Mouse (Mus musculus): ENCODE data around the gene Apoc4. TPM values are rescaled to one million over a fixed set of nuclear protein-coding genes. Genes with fewer than 3 reads are reported as not detected.
A peak's percentile ranks its signal among the peaks of the same experiment; 100 is the strongest.
"Not testable (repeated sequence)": the region's sequence is repeated elsewhere in the genome, so short reads cannot be mapped to it uniquely, and the experiment has no call there.

Apoc4 gene
- total RNA-seq, 2 experiments from 2014 or later: not detected

DNA sequence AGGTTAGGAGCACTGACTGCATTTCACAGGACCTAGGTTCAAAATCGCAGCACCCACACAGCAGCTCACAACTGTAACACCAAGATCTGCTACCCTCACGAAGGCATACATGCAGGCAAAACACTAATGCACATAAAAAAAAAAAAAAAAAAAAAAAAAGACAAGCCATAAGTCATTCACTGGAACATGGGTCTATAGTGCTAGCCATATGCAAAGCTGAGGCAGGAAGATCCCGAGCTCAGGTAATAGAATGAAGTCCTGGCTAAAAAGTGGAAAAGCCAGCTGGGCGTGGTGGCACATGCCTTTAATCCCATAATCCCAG, 18.5 kb upstream of the Apoc4 start:
- no peak for DNase-seq (ENCODE audit: low spot score in 2 of 2)

DNA sequence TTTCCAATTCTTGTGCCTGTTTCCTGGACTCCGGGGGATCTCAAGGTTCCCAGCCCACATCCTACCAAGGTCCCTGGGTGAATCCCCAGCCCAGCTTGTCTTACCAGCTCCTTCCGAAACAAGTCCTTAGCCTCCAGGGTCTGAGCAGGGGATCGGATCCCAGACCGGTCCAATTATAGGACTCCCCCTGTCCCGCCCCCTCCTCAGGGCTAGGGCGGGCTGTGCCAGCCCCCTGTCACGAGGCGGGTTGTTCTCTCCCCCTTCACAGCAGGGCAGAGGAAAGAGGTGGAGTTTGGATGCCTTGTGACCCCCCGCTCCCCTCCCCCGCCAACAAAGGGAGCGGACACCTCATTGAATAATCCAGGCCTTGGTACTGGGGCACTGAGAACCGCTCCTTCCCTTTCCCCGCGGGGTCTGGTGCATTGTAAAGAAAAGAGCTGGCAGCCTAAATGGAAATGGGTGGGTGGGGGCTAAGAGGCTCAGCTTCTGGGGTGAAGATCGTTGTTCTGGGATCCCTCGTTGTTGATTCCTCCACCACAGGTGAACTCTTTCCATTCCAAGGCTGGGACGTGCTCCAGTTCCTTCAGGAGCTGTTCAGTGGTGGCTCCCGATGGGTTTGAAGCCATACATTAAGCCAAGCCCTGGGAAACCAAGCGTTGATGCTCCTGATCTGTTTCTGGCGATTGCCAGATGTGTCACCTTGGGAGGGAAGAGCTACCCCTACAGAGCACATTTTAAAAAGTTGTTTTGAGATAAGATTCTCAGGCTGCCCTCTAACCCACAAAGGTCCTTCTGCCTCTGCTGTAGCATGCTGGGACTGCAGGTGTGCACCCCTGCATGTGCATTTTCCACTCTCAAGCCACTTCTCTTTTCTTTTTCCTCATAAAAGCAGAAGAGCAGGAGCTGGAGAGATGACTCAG, 17.9 kb upstream of the Apoc4 start, which contains the start of gene Apoe:
Apoe (minus strand) TSS at position 282 of the 920 bp plus-strand sequence.
- peak; percentile 71 to 76 for DNase-seq (ENCODE audit: low spot score in 2 of 2)

DNA sequence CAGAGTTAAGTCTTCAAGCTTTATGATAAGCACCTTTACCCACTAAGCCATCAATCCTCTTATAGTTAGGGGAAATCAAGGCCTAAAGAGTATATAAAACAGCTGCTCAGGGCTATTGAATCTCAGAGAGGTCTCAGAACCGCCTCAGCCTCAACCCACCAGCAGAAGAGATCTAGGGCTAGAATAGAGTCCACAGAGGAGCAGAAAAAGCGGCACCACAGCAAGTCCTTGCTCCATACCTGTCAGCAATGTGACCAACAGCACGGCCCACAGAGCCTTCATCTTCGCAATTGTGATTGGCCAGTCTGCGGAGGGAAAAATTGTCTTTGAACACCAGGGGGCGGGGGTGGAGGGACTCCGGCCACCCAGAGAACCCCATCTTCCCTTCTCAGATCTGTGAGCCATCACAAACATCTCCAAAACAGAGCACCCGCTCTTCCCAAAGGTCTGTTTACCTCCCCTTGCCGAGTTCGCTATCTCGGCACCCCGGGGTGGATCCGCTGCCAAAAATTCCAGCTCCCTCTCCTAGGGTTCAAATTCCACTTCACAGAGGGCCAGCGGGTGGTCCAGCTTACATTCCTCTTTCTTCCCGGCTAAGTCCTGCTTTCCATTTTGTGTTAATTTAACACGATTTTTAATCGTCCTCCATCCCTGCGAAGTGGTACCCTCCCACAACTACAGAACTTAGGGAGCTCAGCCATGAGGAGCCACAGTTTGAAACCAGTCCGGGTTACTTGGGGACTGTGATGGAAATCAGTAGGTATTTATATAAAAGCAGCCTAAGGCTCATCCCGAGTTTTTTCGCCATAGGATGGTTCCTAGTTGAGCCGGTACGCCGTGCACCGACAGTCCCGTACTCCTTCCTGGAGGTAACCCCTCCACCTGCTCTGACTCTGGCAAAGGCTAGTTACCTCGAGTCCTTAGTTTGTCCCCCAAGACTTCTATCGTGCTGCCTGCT, 16.9 kb upstream of the Apoc4 start:
- DNase-seq (ENCODE audit: low spot score in 2 of 2): no peak

DNA sequence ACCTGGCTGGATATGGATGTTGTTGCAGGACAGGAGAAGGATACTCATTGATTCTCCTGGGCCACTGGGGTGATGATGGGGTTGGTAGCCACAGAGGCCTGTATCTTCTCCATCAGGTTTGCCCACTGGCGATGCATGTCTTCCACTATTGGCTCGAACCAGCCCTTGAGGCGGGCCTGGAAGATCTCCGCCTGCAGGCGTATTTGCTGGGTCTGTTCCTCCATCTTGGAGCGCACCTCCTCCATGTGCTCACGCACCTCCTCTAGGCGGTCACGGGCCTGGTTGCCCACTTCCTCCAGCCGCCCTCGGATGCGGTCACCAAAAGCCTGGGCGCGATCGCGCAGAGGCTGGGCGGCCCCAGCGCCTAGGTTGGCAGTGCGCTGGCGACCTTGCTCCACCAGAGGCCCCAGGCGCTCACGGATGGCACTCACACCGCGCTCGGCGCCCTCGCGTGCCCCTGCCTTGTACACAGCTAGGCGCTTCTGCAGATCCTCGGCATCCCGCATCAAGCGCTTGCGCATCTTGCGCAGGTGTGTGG, 15.1 kb upstream of the Apoc4 start:
- no peak for DNase-seq (ENCODE audit: low spot score in 2 of 2)

DNA sequence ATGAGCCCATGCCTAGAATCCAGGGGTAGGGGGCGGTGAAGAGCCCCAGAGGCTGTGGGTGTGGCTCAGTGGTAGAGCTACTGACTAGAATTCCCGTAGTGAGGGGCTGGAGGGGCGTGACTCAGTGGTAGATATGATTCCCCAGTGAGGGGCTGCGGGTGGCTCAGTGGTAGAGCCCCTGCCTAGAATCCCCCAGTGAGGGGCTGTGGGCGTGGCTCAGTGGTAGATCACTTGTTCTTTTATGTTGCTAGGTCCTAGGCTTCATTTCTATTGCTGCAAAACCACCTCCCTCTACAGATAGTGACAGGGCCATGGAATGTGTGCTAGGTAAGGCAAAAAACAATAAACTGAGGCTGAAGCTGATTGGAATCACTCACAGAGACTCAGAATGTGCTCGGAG, 14.6 kb upstream of the Apoc4 start:
- no peak for DNase-seq (ENCODE audit: low spot score in 2 of 2)

DNA sequence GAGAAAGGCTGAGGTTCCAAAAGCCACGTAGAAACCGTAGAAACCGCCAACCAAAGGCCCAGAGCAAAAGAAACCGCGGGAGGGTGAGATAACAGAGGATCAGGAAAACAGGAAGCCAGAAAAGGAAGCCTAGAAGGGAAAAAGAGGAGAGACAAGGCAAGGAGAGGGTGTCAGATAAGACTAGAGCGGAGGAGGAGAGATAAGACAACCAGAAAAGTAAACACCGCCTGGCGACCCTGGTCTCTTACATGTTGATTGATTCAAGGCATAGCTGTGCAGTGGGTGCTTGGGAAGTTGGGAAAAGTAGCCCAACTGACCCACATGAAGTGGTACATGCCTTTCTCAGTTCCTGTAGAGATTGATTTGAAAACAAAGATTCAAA, 13.9 kb upstream of the Apoc4 start:
- DNase-seq (ENCODE audit: low spot score in 2 of 2): no peak

GRCm38 (mm10) chr7:19694336-19695212, 13.3 kb upstream of the Apoc4 start:
- peak; percentile 30 to 46 for DNase-seq (ENCODE audit: low spot score in 2 of 2)

DNA sequence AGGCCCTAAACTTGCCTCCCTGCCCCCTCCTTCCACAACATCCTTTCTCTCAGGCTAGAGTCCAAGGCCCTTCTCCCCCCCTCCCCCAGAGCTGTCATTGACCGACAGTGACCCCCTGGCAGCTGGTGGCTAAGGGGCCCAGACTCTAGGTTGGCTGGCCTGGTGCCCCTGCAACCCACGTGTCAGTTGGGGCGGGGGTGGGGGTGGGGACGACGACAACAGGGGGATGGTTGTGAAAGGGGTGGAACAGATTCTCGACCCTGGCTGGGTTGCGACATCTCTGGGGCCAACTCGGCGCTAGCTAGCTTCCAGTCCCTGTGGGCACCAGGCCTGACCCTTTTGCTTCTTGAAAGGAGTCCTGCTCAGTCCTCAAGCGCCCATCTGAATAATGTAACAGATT, 12.1 kb upstream of the Apoc4 start:
- peak; percentile 52 to 72 for DNase-seq (ENCODE audit: low spot score in 2 of 2)

GRCm38 (mm10) chr7:19691873-19692865, 10.9 kb upstream of the Apoc4 start, which contains the start of gene Apoc1:
TSS of gene Apoc1 (minus strand) at chr7:19692660.
- DNase-seq (ENCODE audit: low spot score in 2 of 2): no peak

- DNase-seq (ENCODE audit: low spot score in 2 of 2): no peak
Observed at GRCm38 (mm10) chr7:19691434-19691833, 10.2 kb upstream of the Apoc4 start.

DNA sequence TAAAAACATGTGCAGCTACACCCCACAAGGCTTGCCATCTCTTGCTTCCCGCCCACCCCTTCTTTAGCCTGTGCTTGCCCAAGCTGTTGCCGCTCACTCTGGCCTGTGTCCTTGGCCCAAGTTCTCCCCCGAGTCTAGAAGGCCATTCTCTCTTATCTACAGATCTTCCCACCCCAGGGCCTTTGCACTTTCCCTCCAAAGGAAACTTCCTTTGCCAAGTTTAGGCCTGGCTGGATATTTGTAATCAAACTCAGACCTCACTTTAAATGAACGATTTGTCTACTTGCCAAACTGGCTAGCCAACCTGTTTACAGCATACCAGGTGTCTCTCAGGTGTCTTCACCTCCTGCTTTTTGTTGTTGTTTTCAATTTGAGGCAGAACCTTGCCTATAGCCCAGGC, 9.6 kb upstream of the Apoc4 start:
- DNase-seq (ENCODE audit: low spot score in 2 of 2): no peak

- no peak for DNase-seq (ENCODE audit: low spot score in 2 of 2)
Observed at GRCm38 (mm10) chr7:19688611-19689010, 7.3 kb upstream of the Apoc4 start.

DNA sequence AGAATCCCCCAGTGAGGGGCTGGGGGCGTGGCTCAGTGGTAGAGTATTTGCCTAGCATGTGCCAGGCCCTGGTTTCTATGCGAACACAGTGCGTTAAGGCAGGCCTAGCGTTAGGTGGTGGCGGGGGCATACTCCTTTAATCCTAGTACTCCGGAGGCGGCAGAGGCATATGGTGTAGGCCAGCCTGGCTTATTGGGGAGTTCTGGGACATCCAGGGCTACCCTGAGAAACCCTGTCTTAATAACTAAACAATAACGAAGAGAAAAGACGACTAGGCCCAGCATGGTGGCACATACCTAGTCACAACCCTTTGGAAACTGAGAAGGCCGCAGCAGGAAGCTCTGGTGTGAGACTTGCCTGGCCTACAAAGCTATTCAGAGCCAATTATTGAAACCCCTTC, 6.8 kb upstream of the Apoc4 start:
- DNase-seq (ENCODE audit: low spot score in 2 of 2): no peak

- DNase-seq (ENCODE audit: low spot score in 2 of 2): not testable (repeated sequence)
Observed at GRCm38 (mm10) chr7:19686927-19687583, 5.8 kb upstream of the Apoc4 start.

DNA sequence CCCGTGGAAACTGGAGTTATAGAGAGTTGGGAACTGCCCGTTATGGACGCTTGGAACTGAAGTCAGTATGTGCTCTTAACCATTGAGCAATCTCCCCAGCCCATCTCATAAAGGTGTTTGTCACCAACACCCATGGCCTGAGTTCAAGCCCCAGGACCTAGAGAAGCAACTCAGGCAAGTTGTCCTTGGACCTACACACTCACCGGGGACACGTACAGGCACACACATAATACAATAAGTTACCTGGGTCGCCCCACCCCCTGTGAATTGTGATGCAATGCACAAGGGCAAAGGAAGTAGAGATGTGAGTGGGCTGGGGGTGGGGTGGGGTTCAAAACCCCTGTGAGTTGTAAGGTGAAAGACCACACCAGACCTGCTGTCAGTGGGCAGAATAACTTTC, 5.2 kb upstream of the Apoc4 start:
- DNase-seq (ENCODE audit: low spot score in 2 of 2): no peak

DNA sequence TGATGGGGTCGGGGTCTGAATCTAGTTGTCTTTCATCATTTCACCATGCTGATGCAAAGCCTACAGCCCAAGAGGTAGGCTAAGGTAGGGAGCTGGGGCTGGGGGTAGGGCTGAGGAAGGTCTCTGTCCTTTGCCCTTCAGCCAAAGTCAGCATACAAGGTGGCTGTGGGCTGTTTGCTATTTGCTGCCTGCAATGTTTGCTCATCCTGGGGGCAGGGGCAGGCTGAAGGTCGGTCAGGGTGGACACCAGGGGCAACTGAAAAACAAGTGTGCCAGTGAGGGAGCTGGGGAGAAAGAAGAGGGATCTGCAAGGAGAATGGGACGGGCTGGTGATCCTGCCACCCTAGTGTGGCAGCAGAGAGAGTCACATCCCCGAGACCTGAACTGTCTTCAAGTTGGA, 4.1 kb upstream of the Apoc4 start:
- DNase-seq (ENCODE audit: low spot score in 2 of 2): no peak

- DNase-seq (ENCODE audit: low spot score in 2 of 2): no peak
Observed at GRCm38 (mm10) chr7:19683771-19684201, 2.5 kb upstream of the Apoc4 start.

DNA sequence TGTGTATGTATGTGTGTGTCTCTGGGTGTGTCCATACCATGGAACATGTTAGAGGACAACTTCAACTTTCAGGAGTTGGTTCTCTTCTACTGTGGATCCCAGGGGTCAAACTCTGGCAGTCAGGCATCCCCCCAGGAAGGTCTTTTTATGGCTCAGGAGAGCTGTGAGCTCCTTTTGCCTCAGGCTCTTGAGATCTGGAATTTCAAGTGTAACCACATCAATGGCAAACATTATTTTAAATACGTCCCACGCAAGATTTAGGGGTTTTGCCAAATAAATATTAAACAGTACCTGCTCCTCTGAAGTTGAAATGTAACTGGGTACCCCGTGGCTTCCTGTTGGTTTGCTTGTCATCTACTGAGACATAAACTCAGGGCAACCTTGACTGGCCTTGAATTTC, 1.7 kb upstream of the Apoc4 start:
- DNase-seq (ENCODE audit: low spot score in 2 of 2): no peak

DNA sequence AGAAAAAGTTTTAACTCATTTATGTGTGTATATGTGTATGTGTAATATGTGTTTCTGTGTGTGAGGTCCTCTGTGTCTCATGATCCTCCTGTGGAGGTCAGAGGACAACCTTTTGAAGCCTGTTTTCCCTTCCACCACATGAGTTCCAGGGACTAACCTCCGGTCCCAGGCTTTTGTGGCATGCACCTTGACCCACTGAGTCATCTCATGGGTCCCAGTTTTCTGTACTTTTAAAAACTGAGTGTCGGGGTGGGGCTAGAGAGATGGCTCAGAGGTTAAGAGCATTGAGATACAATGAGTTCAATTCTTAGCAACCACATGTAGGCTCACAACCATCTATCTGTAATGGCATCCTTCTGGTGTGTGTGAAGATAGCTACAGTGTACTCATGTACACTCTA, 577 bp downstream of the Apoc4 start:
- no peak for DNase-seq (ENCODE audit: low spot score in 2 of 2)

Measured in layer of hippocampus, postnatal 10 days (tissue).